In genomic region chr12:14149843-14150567, GRCm38 (mm10) we compare ENCODE assay signal across 8 mouse cellular contexts. TPM values are rescaled to one million over a fixed set of nuclear protein-coding genes. Genes with fewer than 3 reads are reported as not detected.
DNase-seq lines count a peak whose midpoint lies in the region; ATAC-seq and TF ChIP-seq lines count a peak whose summit lies in the region.

No protein-coding gene starts in this region.

- H3K9ac ChIP-seq in intestine, postnatal 0 days (ENCODE audit: low read depth, low read length): peak overlapping the region; percentile 31
- peak overlapping the region; percentile 26 for H3K9ac ChIP-seq in stomach, embryonic 14.5 days (replicated peaks; ENCODE audit: low read depth, low read length)

- H3K36me3 ChIP-seq in intestine, postnatal 0 days (ENCODE audit: control insufficient read depth, insufficient read depth): no peaks in the 10 kb centered on the region
- no peaks in the 10 kb centered on the region for H3K36me3 ChIP-seq in stomach, embryonic 14.5 days (ENCODE audit: control insufficient read depth, insufficient read depth, low read length)

- DNase-seq in adrenal gland, postnatal 25 days: peak; percentile 82
- DNase-seq in embryo, embryonic 11.5 days (ENCODE audit: low read depth, low spot score): peak; percentile 32
- DNase-seq in left cerebral cortex, postnatal 25 days (ENCODE audit: low spot score in 2 of 2): peak; percentile 83 to 87
- peak; percentile 72 for DNase-seq in mesoderm, embryonic 11.5 days (ENCODE audit: low read depth, low spot score)
- no peak for DNase-seq in thymus, postnatal 14 days

- no peaks in the 10 kb centered on the region for H3K9me3 ChIP-seq in intestine, postnatal 0 days (ENCODE audit: control insufficient read depth)
- H3K9me3 ChIP-seq in stomach, embryonic 14.5 days (ENCODE audit: control insufficient read depth, low read depth, low read length): no peaks in the 10 kb centered on the region

- H3K27me3 ChIP-seq in intestine, postnatal 0 days (replicated peaks; ENCODE audit: control insufficient read depth, insufficient read depth, low read length): no peaks in the 10 kb centered on the region; the same call in 1 of the 2 replicates
- H3K27me3 ChIP-seq in stomach, embryonic 14.5 days (ENCODE audit: control insufficient read depth, insufficient read depth, low read length): peaks cover 9% of the 10 kb centered on the region; the same call in 1 of the 2 replicates

- peak; percentile 86 for TF ChIP-seq CTCF in intestine, postnatal 0 days (IDR thresholded peaks at IDR 0.05; ENCODE audit: low read depth)

- WGBS in intestine, postnatal 0 days: under 1% methylated on average over 58 of the region's 59 CpGs
- under 1% methylated on average over 59 of the region's 59 CpGs for WGBS in stomach, embryonic 14.5 days

- peak overlapping the region; percentile 60 for H3K4me3 ChIP-seq in intestine, postnatal 0 days (ENCODE audit: low read depth, low read length)
- peak overlapping the region; percentile 49 for H3K4me3 ChIP-seq in stomach, embryonic 14.5 days (ENCODE audit: low read depth, low read length)

- ATAC-seq in granulocyte monocyte progenitor cell, adult 5-6 weeks (replicated peaks; ENCODE audit: poor library complexity, severe bottlenecking): peak; percentile 17; the same call in 1 of the 2 replicates
- peak; percentile 66 for ATAC-seq in intestine, postnatal 0 days
- ATAC-seq in stomach, embryonic 14.5 days (ENCODE audit: insufficient number of reproducible peaks, insufficient read depth, low FRiP score, low read depth): peak; percentile 18; the same call in 1 of the 2 replicates

- no peak overlapping the region; the same call in 1 of the 2 replicates for H3K27ac ChIP-seq in intestine, postnatal 0 days (ENCODE audit: low read depth, low read length)
- H3K27ac ChIP-seq in stomach, embryonic 14.5 days (ENCODE audit: low read length): no peak overlapping the region

- no peaks in the 10 kb centered on the region for H3K4me1 ChIP-seq in intestine, postnatal 0 days (replicated peaks; ENCODE audit: control insufficient read depth, insufficient read depth, low read length)
- peaks cover 5% of the 10 kb centered on the region; the same call in 1 of the 2 replicates for H3K4me1 ChIP-seq in stomach, embryonic 14.5 days (ENCODE audit: control insufficient read depth, insufficient read depth, low read length)

- peak overlapping the region; percentile 90 for H3K4me2 ChIP-seq in intestine, postnatal 0 days (replicated peaks; ENCODE audit: low read depth)
- H3K4me2 ChIP-seq in stomach, embryonic 14.5 days (replicated peaks; ENCODE audit: low read depth, low read length): peak overlapping the region; percentile 67

- intact Hi-C loops in left cerebral cortex, postnatal 25 days (cut with DNase I): loop anchor here (2.0 to 5.0 kb wide), 4 partner anchors 85 to 1267 kb away; no protein-coding TSS in a partner anchor

RNA-seq across cellular contexts. Expression of gene Fam84a, which starts 1.8 kb away (rescaled TPM):
- 19.3 and 24.3 TPM in 2 replicates for total RNA-seq in adrenal gland, postnatal 25 days (2021)
- not detected in 2 replicates for total RNA-seq in granulocyte monocyte progenitor cell, adult 5-6 weeks (2014; fragmentation: Nextera tagmentation)
- not detected in 2 replicates for total RNA-seq in granulocyte monocyte progenitor cell, adult 5-6 weeks (2017)
- 15.6 and 22.4 TPM in 2 replicates for polyA plus RNA-seq in intestine, postnatal 0 days (2015; fragmentation: Nextera tagmentation; extraction: Ambion mirVana)
- 10 to 100 TPM; 83.1 to 87.9 TPM for total RNA-seq in left cerebral cortex, postnatal 25 days (2021)
- 28.3 and 30.9 TPM in 2 replicates for polyA plus RNA-seq in stomach, embryonic 14.5 days (2014; fragmentation: Nextera tagmentation; extraction: Ambion mirVana)

Comparison
In these comparisons a context has a peak if more than half of its experiments do, and no peak if none do; other contexts are left out.
1. RNA of gene Fam84a, which starts 1.8 kb away (total RNA-seq): 83.1 to 87.9 TPM in left cerebral cortex, postnatal 25 days and 19.3 to 24.3 TPM in adrenal gland, postnatal 25 days; not detected in granulocyte monocyte progenitor cell, adult 5-6 weeks; every median in the first group is over 10 times any median in the second.
2. Peak in every context shown above with its lines, with median percentiles within 50 percentile points of each other: ATAC-seq.